ENCODE assay signal across 8 mouse cellular contexts in genomic region chr5:37162871-37163781, GRCm38 (mm10).
DNase-seq lines count a peak whose midpoint lies in the region; ATAC-seq lines count a peak whose summit lies in the region.

No protein-coding gene starts in this region.

- ATAC-seq in forebrain, embryonic 11.5 days (replicated peaks; ENCODE audit: low FRiP score): peak; percentile 72
- peak; percentile 93 for ATAC-seq in hindbrain, embryonic 15.5 days (ENCODE audit: low FRiP score, low read depth)

- 7% methylated on average over 72 of the region's 75 CpGs for WGBS in forebrain, embryonic 11.5 days
- 5% methylated on average over 73 of the region's 75 CpGs for WGBS in hindbrain, embryonic 15.5 days
- 6% methylated on average over 74 of the region's 75 CpGs for WGBS in midbrain, embryonic 10.5 days

- H3K9me3 ChIP-seq in forebrain, embryonic 11.5 days (ENCODE audit: control insufficient read depth, low read length): no peaks in the 10 kb centered on the region
- H3K9me3 ChIP-seq in hindbrain, embryonic 15.5 days: no peaks in the 10 kb centered on the region
- no peaks in the 10 kb centered on the region for H3K9me3 ChIP-seq in midbrain, embryonic 10.5 days (replicated peaks)

- intact Hi-C loops in left cerebral cortex, postnatal 10 days (cut with DNase I): loop anchor here (5.0 to 10.0 kb wide), 2 partner anchors 79 to 122 kb away; partner anchors contain the start of gene Crmp1
- intact Hi-C loops in gastrocnemius, postnatal 36 days (cut with DNase I): no loop called here

- no peaks in the 10 kb centered on the region for H3K36me3 ChIP-seq in forebrain, embryonic 11.5 days (ENCODE audit: control insufficient read depth, insufficient read depth, low read length)
- H3K36me3 ChIP-seq in hindbrain, embryonic 15.5 days: no peaks in the 10 kb centered on the region
- no peaks in the 10 kb centered on the region for H3K36me3 ChIP-seq in midbrain, embryonic 10.5 days

- peak overlapping the region; percentile 78 for H3K4me2 ChIP-seq in forebrain, embryonic 11.5 days (ENCODE audit: low read depth, low read length, severe bottlenecking)
- H3K4me2 ChIP-seq in hindbrain, embryonic 15.5 days: peak overlapping the region; percentile 69

- H3K4me3 ChIP-seq in forebrain, embryonic 11.5 days (ENCODE audit: low read depth, low read length): peak overlapping the region; percentile 43
- H3K4me3 ChIP-seq in hindbrain, embryonic 15.5 days: peak overlapping the region; percentile 46
- peak overlapping the region; percentile 62 for H3K4me3 ChIP-seq in midbrain, embryonic 10.5 days

- H3K4me1 ChIP-seq in forebrain, embryonic 11.5 days (replicated peaks; ENCODE audit: control insufficient read depth, insufficient read depth, low read length): peaks cover 3% of the 10 kb centered on the region; the same call in 1 of the 2 replicates
- H3K4me1 ChIP-seq in hindbrain, embryonic 15.5 days (replicated peaks): peaks cover 13% of the 10 kb centered on the region
- H3K4me1 ChIP-seq in midbrain, embryonic 10.5 days: peaks cover 12% of the 10 kb centered on the region

- DNase-seq in WW6 (ENCODE audit: low read depth, low spot score): peak; percentile 65
- DNase-seq in brain, embryonic 18.5 days (ENCODE audit: low read depth, low spot score): peak; percentile 56
- DNase-seq in forebrain, embryonic 11.5 days (ENCODE audit: low spot score): peak; percentile 90
- peak; percentile 70 to 82 for DNase-seq in left cerebral cortex, postnatal 10 days (ENCODE audit: extremely low spot score in 1 of 2, low spot score in 2 of 2)
- DNase-seq in midbrain, embryonic 10.5 days (ENCODE audit: low spot score): peak; percentile 79
- DNase-seq in spleen, postnatal 10 days (ENCODE audit: low spot score in 2 of 2): peak; percentile 8 to 57
- DNase-seq in gastrocnemius, postnatal 36 days: no peak

- peaks cover 28% of the 10 kb centered on the region for H3K27me3 ChIP-seq in forebrain, embryonic 11.5 days (ENCODE audit: control insufficient read depth, insufficient read depth, low read length)
- H3K27me3 ChIP-seq in hindbrain, embryonic 15.5 days: peaks cover 10% of the 10 kb centered on the region
- peaks cover 66% of the 10 kb centered on the region for H3K27me3 ChIP-seq in midbrain, embryonic 10.5 days (ENCODE audit: low read depth, poor library complexity, severe bottlenecking)

- peak overlapping the region; percentile 56 for H3K9ac ChIP-seq in forebrain, embryonic 11.5 days (ENCODE audit: low read length)
- H3K9ac ChIP-seq in hindbrain, embryonic 15.5 days: peak overlapping the region; percentile 51

- no peak overlapping the region for H3K27ac ChIP-seq in forebrain, embryonic 11.5 days (ENCODE audit: low read depth, low read length)
- peak overlapping the region; percentile 79 for H3K27ac ChIP-seq in hindbrain, embryonic 15.5 days (replicated peaks)
- H3K27ac ChIP-seq in midbrain, embryonic 10.5 days (replicated peaks): peak overlapping the region; percentile 71

Comparison
In these comparisons a context has a peak if more than half of its experiments do, and no peak if none do; other contexts are left out.
1. DNase-seq: peak in WW6 (single experiment), brain, embryonic 18.5 days (single experiment), forebrain, embryonic 11.5 days (single experiment), left cerebral cortex, postnatal 10 days (2 of 2), midbrain, embryonic 10.5 days (single experiment) and spleen, postnatal 10 days (2 of 2); none in gastrocnemius, postnatal 36 days (0 of 2).
2. Peak in every context shown above with its lines, with median percentiles within 50 percentile points of each other: H3K4me3 ChIP-seq.